Mouse (Mus musculus): ENCODE measurements around the gene Hapln2. TPM values are rescaled to one million over a fixed set of nuclear protein-coding genes. Genes with fewer than 3 reads are reported as not detected.

Hapln2 gene
- polyA plus RNA-seq, 1 experiment, result 0.26 TPM

DNA sequence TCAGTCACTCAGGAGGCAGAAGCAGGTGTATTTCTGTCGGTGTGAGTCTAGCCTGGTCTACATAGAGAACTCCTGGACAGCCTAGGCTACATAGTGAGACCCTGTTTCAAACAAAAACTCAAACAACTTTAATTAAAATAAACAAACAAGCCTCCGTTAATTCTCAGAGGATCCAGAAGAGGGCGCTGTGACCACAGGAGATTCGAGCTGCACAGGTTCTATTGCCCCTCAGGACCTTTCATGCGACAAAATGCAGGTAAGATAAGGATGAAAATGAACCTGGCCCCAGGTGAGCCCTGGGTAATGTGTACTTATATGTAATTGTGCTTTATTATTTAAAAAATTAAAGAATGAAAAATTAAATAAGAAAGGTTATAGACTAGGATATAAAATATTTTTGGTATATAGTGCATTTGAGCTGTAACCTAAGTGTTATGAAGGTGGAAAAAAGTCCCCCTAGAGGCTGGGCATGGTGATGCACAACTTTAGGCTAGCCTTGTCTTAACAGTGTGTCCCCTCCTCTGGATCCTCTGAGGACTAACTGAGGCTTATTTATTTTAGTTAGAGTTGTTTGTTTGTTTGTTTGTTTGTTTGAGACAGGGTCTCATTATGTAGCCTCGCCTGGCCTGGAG is 16.6 kb downstream of the Hapln2 start:
- no peak overlapping the region for H3K4me3 ChIP-seq (ENCODE audit: control insufficient read depth, insufficient read depth, low read length)
- no peaks in the 10 kb centered on the region for H3K4me1 ChIP-seq (replicated peaks; ENCODE audit: control insufficient read depth, insufficient read depth, low read length)
- DNase-seq, result peak; percentile 31
- no peaks in the 10 kb centered on the region for H3K27me3 ChIP-seq (ENCODE audit: control insufficient read depth, insufficient read depth, low read length)
- H3K27ac ChIP-seq (ENCODE audit: control insufficient read depth, insufficient read depth, low read length), result no peak overlapping the region
- H3K36me3 ChIP-seq (ENCODE audit: control insufficient read depth, insufficient read depth, low read length), result no peaks in the 10 kb centered on the region
- WGBS, result 10% methylated on average over 6 of the region's 6 CpGs
- TF ChIP-seq CTCF (IDR thresholded peaks at IDR 0.05; ENCODE audit: borderline replicate concordance, control insufficient read depth, extremely low read depth, insufficient read depth, low read length, poor library complexity), result no peak
- TF ChIP-seq POLR2A (IDR thresholded peaks at IDR 0.05; ENCODE audit: control insufficient read depth, extremely low read depth, insufficient read depth, low read length, poor library complexity), result no peak

- WGBS, result 80% methylated on average over 18 of the region's 18 CpGs
- Histone ChIP-seq H3K4me3 (ENCODE audit: control insufficient read depth, insufficient read depth, low read length) (no peak overlapping the region), H3K27ac (ENCODE audit: control insufficient read depth, insufficient read depth, low read length) (no peak overlapping the region), H3K4me1 (replicated peaks; ENCODE audit: control insufficient read depth, insufficient read depth, low read length) (0 out of 2 replicates have a peak, but pooled peaks cover 4% of the 10 kb centered on the region), H3K36me3 (ENCODE audit: control insufficient read depth, insufficient read depth, low read length) (no peaks in the 10 kb centered on the region), H3K27me3 (ENCODE audit: control insufficient read depth, insufficient read depth, low read length) (peaks cover 11% of the 10 kb centered on the region; the same call in 1 of the 2 replicates)
- no peak for DNase-seq
- TF ChIP-seq CTCF (IDR thresholded peaks at IDR 0.05; ENCODE audit: borderline replicate concordance, control insufficient read depth, extremely low read depth, insufficient read depth, low read length, poor library complexity) (no peak), POLR2A (IDR thresholded peaks at IDR 0.05; ENCODE audit: control insufficient read depth, extremely low read depth, insufficient read depth, low read length, poor library complexity) (no peak)
These were observed 21.3 kb downstream of the Hapln2 start for GRCm38 (mm10) chr3:88005822-88006786.

GRCm38 (mm10) chr3:88002291-88002976 is 24.9 kb downstream of the Hapln2 start:
- WGBS, result 9% methylated on average over 17 of the region's 17 CpGs
- DNase-seq, result no peak
- no peak overlapping the region for H3K27ac ChIP-seq (ENCODE audit: control insufficient read depth, insufficient read depth, low read length)
- no peak overlapping the region for H3K4me3 ChIP-seq (ENCODE audit: control insufficient read depth, insufficient read depth, low read length)
- peaks cover 26% of the 10 kb centered on the region for H3K27me3 ChIP-seq (ENCODE audit: control insufficient read depth, insufficient read depth, low read length)
- H3K36me3 ChIP-seq (ENCODE audit: control insufficient read depth, insufficient read depth, low read length), result no peaks in the 10 kb centered on the region
- 0 out of 2 replicates have a peak, but pooled peaks cover 4% of the 10 kb centered on the region for H3K4me1 ChIP-seq (replicated peaks; ENCODE audit: control insufficient read depth, insufficient read depth, low read length)
- TF ChIP-seq POLR2A (IDR thresholded peaks at IDR 0.05; ENCODE audit: control insufficient read depth, extremely low read depth, insufficient read depth, low read length, poor library complexity), result no peak
- 0 out of 2 replicates have a peak, but pooled peaks have one; percentile 9 for TF ChIP-seq CTCF (IDR thresholded peaks at IDR 0.05; ENCODE audit: borderline replicate concordance, control insufficient read depth, extremely low read depth, insufficient read depth, low read length, poor library complexity)

DNA sequence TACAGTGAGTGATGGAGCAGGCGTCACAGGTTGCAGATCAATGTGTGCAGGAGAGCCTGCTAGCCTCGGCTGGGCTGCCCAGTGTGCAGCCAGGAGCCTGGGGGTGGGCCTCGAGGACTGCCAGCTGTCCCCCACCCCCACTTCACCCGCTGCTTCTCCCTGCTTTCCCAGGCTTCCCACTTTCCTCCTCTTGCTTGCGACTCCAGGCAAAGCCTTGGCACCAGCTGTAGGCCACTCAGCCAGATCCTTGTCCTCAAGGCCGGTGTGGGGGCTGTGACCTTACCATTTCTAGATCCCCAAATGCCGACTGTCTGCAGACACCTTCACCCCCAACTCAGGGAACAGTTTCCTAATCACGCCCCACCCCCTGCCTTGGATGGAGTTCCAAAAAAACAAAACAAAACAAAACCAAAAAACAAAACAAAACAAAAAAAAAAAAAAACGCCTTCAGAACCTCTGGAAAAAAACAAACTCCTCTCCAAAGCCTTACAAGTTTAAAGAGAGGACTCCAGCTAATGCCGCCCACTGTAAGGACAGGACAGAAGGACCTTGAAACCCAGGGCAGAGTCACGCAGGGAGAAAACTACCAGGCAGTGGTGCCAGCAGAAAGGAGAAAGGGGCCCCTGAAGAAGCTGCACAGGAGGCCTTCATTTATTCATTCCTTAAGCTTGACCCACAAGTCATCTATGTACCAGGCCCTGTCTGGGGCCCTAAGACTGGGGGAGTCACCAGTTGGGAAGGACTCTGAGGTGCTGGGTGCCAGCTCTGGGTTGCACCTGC is 26.4 kb downstream of the Hapln2 start:
- no peak overlapping the region for H3K4me3 ChIP-seq (ENCODE audit: control insufficient read depth, insufficient read depth, low read length)
- WGBS, result 27% methylated on average over 11 of the region's 11 CpGs

DNA sequence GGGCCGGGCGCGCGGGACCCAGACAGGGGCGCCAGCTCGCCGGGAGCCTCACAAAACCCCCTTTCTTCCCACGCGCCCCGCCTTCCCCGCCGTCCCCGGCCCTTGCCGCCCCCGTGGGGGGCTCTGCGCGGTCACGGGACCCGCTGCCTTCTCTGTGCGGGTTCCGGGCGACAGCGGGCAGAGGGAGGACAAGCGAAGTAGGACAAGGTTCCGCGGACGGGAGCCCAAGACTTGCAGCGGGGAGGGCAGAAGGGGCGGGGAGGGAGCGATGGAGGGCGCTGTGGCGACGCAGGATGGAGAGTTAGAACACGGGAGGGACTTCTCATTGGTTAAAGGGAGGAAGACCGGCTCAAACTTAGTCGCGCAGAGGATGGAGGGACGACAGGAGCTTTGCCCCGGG is 27.2 kb downstream of the Hapln2 start, which contains the start of gene Bcan:
TSS of gene Bcan (minus strand) at position 50 of the 400 bp plus-strand sequence.
- WGBS, result 3% methylated on average over 39 of the region's 39 CpGs
- H3K27ac ChIP-seq (ENCODE audit: control insufficient read depth, insufficient read depth, low read length), result no peak within 1 kb of the TSS
- DNase-seq, result no peak
- H3K4me3 ChIP-seq (ENCODE audit: control insufficient read depth, insufficient read depth, low read length), result no peak within 1 kb of the TSS
- TF ChIP-seq POLR2A (IDR thresholded peaks at IDR 0.05; ENCODE audit: control insufficient read depth, extremely low read depth, insufficient read depth, low read length, poor library complexity), result no peak
- no peak for TF ChIP-seq CTCF (IDR thresholded peaks at IDR 0.05; ENCODE audit: borderline replicate concordance, control insufficient read depth, extremely low read depth, insufficient read depth, low read length, poor library complexity)
- H3K36me3 ChIP-seq (ENCODE audit: control insufficient read depth, insufficient read depth, low read length), result no peaks in the 10 kb centered on the region
- peaks cover 37% of the 10 kb centered on the region for H3K27me3 ChIP-seq (ENCODE audit: control insufficient read depth, insufficient read depth, low read length)
- 0 out of 2 replicates have a peak, but pooled peaks cover 4% of the 10 kb centered on the region for H3K4me1 ChIP-seq (replicated peaks; ENCODE audit: control insufficient read depth, insufficient read depth, low read length)

More for the DNA sequence above, 26.4 kb downstream of the Hapln2 start:
- TF ChIP-seq POLR2A (IDR thresholded peaks at IDR 0.05; ENCODE audit: control insufficient read depth, extremely low read depth, insufficient read depth, low read length, poor library complexity), result no peak
- TF ChIP-seq CTCF (IDR thresholded peaks at IDR 0.05; ENCODE audit: borderline replicate concordance, control insufficient read depth, extremely low read depth, insufficient read depth, low read length, poor library complexity), result no peak
- Histone ChIP-seq H3K36me3 (ENCODE audit: control insufficient read depth, insufficient read depth, low read length) (no peaks in the 10 kb centered on the region), H3K27ac (ENCODE audit: control insufficient read depth, insufficient read depth, low read length) (no peak overlapping the region), H3K27me3 (ENCODE audit: control insufficient read depth, insufficient read depth, low read length) (peaks cover 35% of the 10 kb centered on the region), H3K4me1 (replicated peaks; ENCODE audit: control insufficient read depth, insufficient read depth, low read length) (0 out of 2 replicates have a peak, but pooled peaks cover 4% of the 10 kb centered on the region)
- no peak for DNase-seq

Measured in thymus, adult 2 months (tissue).